Mouse (Mus musculus) myocyte (in vitro differentiated cells): ENCODE measurements around the gene Dmrta1. TPM values are rescaled to one million over a fixed set of nuclear protein-coding genes. Genes with fewer than 3 reads are reported as not detected.

Source experiments
- H3K27me3 ChIP-seq: one replicate; pipeline ENCODE4 v1.6.1; 2011; ENCODE audit not compliant: control insufficient read depth, insufficient read depth, insufficient read length
- H3K36me3 ChIP-seq: one replicate; pipeline ENCODE4 v1.6.1; 2011; ENCODE audit not compliant: control insufficient read depth, insufficient read depth
- H3K4me2 ChIP-seq: one replicate; pipeline ENCODE4 v1.6.1; 2011; ENCODE audit warnings: low read depth, control low read depth
- H3K4me3 ChIP-seq: one replicate; pipeline ENCODE4 v1.5.1; 2011; ENCODE audit warnings: mild to moderate bottlenecking, control low read depth, moderate library complexity
- H3K79me2 ChIP-seq: one replicate; pipeline ENCODE4 v1.6.1; 2011; ENCODE audit not compliant: control insufficient read depth, insufficient read depth
- H3ac ChIP-seq: one replicate; pipeline ENCODE4 v1.6.1; 2011; ENCODE audit not compliant: control insufficient read depth, insufficient read length
- CEBPB ChIP-seq: IDR thresholded peaks from 2 replicates; pipeline ENCODE4 v1.6.1; 2011; ENCODE audit warnings: mild to moderate bottlenecking, moderate library complexity; ENCODE audit not compliant: poor library complexity, insufficient read depth, severe bottlenecking
- E2F4 ChIP-seq: IDR thresholded peaks from one replicate; pipeline ENCODE4 v1.6.1; 2011; ENCODE audit warnings: mild to moderate bottlenecking, control low read depth, moderate library complexity; ENCODE audit not compliant: insufficient read depth
- MAX ChIP-seq: IDR thresholded peaks from one replicate; pipeline ENCODE4 v1.6.1; 2011; ENCODE audit warnings: low read depth, mild to moderate bottlenecking, control low read depth
- MYOD1 ChIP-seq, 3 experiments: IDR thresholded peaks; one replicate each; pipeline ENCODE4 v1.6.1; 2011; ENCODE audit warnings: control low read depth in 2 of 3, low read depth in 2 of 3, mild to moderate bottlenecking in 2 of 3, moderate library complexity in 1 of 3; ENCODE audit not compliant: insufficient read length in 2 of 3, control insufficient read depth in 1 of 3
- MYOG ChIP-seq, 3 experiments: IDR thresholded peaks; one replicate each; pipeline ENCODE4 v1.6.1; 2011; ENCODE audit warnings: control low read depth in 2 of 3, low read depth in 2 of 3, mild to moderate bottlenecking in 2 of 3; ENCODE audit not compliant: insufficient read length in 2 of 3, control insufficient read depth in 1 of 3, insufficient read depth in 1 of 3
- POLR2A ChIP-seq: IDR thresholded peaks from one replicate; pipeline ENCODE4 v1.6.1; 2011; ENCODE audit warnings: low read depth, mild to moderate bottlenecking, control low read depth, moderate library complexity; ENCODE audit not compliant: insufficient read length
- POLR2AphosphoS2 ChIP-seq: IDR thresholded peaks from one replicate; pipeline ENCODE4 v1.6.1; 2011; ENCODE audit warnings: low read depth, control low read depth; ENCODE audit not compliant: insufficient read length
- REST ChIP-seq: IDR thresholded peaks from one replicate; pipeline ENCODE4 v1.6.1; 2011; ENCODE audit warnings: mild to moderate bottlenecking, control low read depth, moderate library complexity; ENCODE audit not compliant: insufficient read depth, insufficient read length
- SRF ChIP-seq: IDR thresholded peaks from one replicate; pipeline ENCODE4 v1.6.1; 2011; ENCODE audit warnings: low read depth; ENCODE audit not compliant: control insufficient read depth, insufficient read length
- TCF12 ChIP-seq: IDR thresholded peaks from one replicate; pipeline ENCODE4 v1.6.1; 2011; ENCODE audit warnings: mild to moderate bottlenecking, control low read depth; ENCODE audit not compliant: poor library complexity, insufficient read depth, severe bottlenecking
- TCF3 ChIP-seq: IDR thresholded peaks from one replicate; pipeline ENCODE4 v1.6.1; 2011; ENCODE audit warnings: low read depth, control low read depth; ENCODE audit not compliant: insufficient read length
- USF1 ChIP-seq: IDR thresholded peaks from one replicate; pipeline ENCODE4 v1.6.1; 2011; ENCODE audit warnings: low read depth, mild to moderate bottlenecking, control low read depth, moderate library complexity
- polyA plus RNA-seq: library from polyadenylated mRNA; unstranded; fragments of >200 nt; fragmentation: generic; extraction: Trizol; gene quantifications from one replicate; pipeline ENCODE4 v1.2.1, GENCODE M21; 2012; ENCODE audit warnings: missing spikeins

The Dmrta1 gene
- not detected for polyA plus RNA-seq

DNA sequence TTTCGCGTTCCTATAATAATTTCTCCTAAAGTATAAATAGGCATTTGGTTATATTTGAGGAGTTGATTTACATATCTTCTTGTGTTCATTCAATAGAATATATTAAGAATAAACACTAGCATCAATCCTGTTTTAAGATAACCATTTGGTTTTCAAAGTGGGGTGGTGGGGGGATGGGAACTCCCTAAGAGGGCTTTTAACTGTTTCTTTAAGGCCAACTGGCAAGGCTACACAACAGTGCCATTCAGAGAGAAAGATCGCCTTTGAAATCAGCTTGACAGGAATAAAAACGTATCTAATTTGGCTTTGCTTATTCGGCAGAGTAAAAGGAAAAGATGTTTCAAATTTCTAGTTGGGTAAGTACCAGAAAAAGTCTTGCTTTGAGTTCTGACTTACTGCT lies at the start of gene Dmrta1:
Dmrta1 (plus strand) TSS at position 242 of the 400 bp plus-strand sequence.
- Histone ChIP-seq H3ac (no peak within 1 kb of the TSS), H3K27me3 (no peaks in the 10 kb centered on the region), H3K79me2 (no peaks in the 10 kb centered on the region), H3K4me2 (no peak within 1 kb of the TSS), H3K36me3 (no peaks in the 10 kb centered on the region), H3K4me3 (no peak within 1 kb of the TSS)
- TF ChIP-seq USF1 (no peak), MYOG (IDR thresholded peaks at IDR 0.05; ENCODE audit: control insufficient read depth in 1 of 3, insufficient read depth in 1 of 3, insufficient read length in 2 of 3, low read depth in 2 of 3) (no peak), POLR2AphosphoS2 (no peak), MAX (no peak), REST (no peak), SRF (no peak), TCF12 (no peak), CEBPB (no peak), TCF3 (no peak), MYOD1 (IDR thresholded peaks at IDR 0.05; ENCODE audit: control insufficient read depth in 1 of 3, insufficient read length in 2 of 3, low read depth in 2 of 3) (no peak), POLR2A (no peak), E2F4 (no peak)

DNA sequence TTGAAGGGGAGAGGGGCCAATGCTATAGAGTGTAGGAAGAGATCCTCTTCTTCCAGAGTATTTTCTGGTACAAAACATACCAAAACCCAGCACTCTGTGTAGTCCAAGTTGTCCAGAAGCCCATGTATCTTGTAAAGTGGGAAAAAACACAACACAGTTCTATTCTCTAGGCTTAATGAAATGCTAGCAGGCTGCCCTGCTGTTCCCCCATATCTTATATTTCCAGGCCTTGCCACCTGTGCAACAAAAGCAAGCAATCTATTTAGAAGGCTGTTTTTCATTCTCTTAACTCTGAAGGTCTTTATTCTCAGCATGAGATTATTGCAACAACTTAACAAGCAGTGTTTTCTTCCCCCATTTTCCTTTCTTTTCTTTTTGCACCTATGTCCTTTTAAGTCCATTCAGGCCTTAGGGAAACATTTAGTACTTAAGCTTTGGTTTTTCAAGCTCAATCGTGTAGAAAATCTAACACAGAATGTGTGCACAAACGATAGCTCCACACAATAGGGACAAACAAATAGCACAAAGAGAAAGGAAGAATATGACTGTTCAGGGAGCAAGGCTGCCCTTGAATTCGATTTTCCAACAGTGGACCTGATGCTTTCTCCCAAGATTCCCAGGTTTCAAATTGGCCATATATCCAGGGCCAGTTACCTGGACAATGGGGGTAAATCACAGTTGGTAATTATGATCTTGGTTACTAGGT lies 48.7 kb upstream of the Dmrta1 start:
- TF ChIP-seq E2F4 (no peak), POLR2AphosphoS2 (no peak), REST (no peak), POLR2A (no peak), SRF (no peak), TCF3 (no peak), MAX (no peak), MYOG (IDR thresholded peaks at IDR 0.05; ENCODE audit: control insufficient read depth in 1 of 3, insufficient read depth in 1 of 3, insufficient read length in 2 of 3, low read depth in 2 of 3) (no peak), CEBPB (no peak), MYOD1 (IDR thresholded peaks at IDR 0.05; ENCODE audit: control insufficient read depth in 1 of 3, insufficient read length in 2 of 3, low read depth in 2 of 3) (no peak), TCF12 (no peak), USF1 (no peak)
- Histone ChIP-seq H3K27me3 (no peaks in the 10 kb centered on the region), H3ac (no peak overlapping the region), H3K79me2 (no peaks in the 10 kb centered on the region), H3K36me3 (no peaks in the 10 kb centered on the region), H3K4me3 (no peak overlapping the region), H3K4me2 (no peak overlapping the region)

DNA sequence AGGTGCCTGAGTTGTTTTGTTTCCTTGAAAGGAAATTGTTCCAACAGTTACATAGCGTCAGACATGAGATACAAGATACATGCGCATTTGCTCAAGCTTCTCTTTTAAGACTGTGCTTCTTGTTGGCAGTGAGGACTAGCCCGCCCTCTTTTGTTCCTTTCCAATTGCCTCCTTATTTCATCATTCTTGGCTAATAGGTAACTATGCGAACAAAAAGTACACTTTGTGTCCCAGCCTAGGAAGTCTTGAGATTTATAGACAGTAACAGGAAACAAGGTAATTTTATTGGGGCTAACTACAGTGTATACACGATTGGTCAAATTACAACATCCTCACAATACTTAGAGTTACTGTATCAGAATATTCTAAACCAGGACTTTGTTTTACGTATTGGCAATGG lies 47.7 kb upstream of the Dmrta1 start:
- Histone ChIP-seq H3ac (no peak overlapping the region), H3K27me3 (no peaks in the 10 kb centered on the region), H3K79me2 (no peaks in the 10 kb centered on the region), H3K4me3 (no peak overlapping the region), H3K36me3 (no peaks in the 10 kb centered on the region), H3K4me2 (peak overlapping the region; percentile 18)
- TF ChIP-seq CEBPB (peak; percentile 91; the same call in 1 of the 2 replicates), TCF12 (no peak)

- Histone ChIP-seq H3ac (no peak overlapping the region), H3K79me2 (no peaks in the 10 kb centered on the region), H3K27me3 (no peaks in the 10 kb centered on the region), H3K36me3 (no peaks in the 10 kb centered on the region), H3K4me3 (no peak overlapping the region), H3K4me2 (peak overlapping the region; percentile 30)
- TF ChIP-seq E2F4 (no peak), USF1 (no peak), CEBPB (no peak), POLR2A (no peak), SRF (no peak), TCF3 (no peak), MYOD1 (IDR thresholded peaks at IDR 0.05; ENCODE audit: control insufficient read depth in 1 of 3, insufficient read length in 2 of 3, low read depth in 2 of 3) (no peak), MAX (no peak), MYOG (IDR thresholded peaks at IDR 0.05; ENCODE audit: control insufficient read depth in 1 of 3, insufficient read depth in 1 of 3, insufficient read length in 2 of 3, low read depth in 2 of 3) (no peak)
These were observed 40.6 kb upstream of the Dmrta1 start for GRCm38 (mm10) chr4:89638651-89639050.
